Mouse (Mus musculus) gastrocnemius, postnatal 4 days (tissue): ENCODE data around the gene Sema3f. TPM values are rescaled to one million over a fixed set of nuclear protein-coding genes. Genes with fewer than 3 reads are reported as not detected.

ENCODE experiments used
- DNase-seq, 2 experiments: peaks; one replicate each; pipeline ENCODE4 v3.0.0; 2021 to 2022; ENCODE audit warnings: low spot score in 2 of 2, mixed read lengths in 2 of 2
- total RNA-seq, 2 experiments: library from RNA; stranded (reverse); gene quantifications; 2 replicates each; pipeline ENCODE4 v1.2.3; 2021

Gene Sema3f
- total RNA-seq, 2 experiments from 2014 or later: 26.4 to 27.2 TPM

DNA sequence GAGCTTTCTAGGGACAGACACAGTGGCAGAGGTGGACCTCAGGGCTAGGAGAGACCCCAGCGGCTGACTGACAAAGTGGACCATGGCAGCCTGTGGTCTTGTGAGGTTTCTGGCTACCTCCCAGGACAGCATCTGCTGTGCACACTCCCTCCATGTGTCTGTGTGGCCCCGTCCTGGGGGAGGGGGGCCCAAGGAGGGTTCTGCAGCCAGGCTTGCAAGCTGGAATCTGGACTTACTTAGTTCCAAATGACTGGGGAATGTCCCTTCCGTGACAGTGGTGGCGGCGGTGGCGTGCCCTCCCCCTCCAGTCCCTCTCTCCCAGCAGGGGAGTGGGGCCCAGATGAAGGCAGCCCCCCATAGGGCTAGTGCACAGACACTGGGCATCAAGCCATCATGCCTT is 6.7 kb upstream of the Sema3f start:
- DNase-seq: peak in 1 of 2 experiments; percentile 55

DNA sequence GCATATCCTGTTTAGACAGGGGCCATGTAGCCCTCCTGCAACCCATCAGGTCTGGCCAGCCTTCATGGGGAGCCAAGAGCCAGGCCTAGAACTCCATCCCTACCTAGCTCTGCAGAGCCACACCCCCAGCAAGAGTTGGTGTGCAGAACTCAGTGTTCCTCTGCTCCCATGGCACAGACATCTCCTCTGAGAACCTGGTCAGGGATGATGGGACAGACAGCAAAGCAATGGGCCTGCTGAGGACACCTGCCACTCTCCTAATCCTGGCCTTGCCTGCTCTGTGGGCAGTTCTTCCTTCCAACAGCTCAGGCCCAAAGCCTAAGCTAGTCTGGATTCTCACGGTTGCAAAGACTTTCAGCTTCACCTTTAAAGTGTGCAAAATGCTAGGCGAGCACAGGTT is 5.4 kb upstream of the Sema3f start:
- DNase-seq: no peak

DNA sequence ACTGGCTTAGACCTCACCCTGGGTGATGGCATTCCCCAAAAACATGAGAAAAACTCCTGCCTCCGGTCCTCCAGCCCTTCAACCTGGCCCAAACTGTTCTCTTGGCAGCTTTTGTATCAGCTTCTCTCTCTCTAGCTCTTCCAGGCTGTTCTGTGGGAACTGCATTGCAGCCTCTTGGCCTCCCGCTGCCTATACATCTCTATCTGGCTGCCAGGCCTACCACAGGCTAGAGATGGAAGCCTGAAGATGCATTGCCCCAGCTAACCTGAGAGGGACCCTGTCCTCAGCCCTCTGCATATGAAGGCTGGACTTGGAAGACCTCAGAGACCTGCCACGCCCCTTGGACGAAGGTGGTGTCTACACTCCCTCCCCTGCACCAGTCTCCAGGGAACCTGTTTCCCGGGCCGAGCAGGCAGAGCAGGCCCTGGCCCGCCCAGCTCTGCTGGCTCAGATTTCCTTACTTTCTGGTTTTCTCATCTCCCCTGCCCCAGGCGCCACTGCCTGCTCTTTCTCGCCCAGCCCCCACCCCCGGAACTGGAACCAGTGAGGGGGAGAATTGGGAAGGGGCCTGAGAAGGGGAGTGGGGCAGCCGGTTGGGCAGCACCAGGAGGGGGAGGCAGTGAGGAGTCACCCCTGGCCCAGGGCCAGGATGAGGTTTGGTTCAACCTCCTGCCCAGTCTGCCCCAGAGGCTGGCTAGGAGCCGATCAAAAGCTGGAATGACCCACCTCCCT is 4.1 kb upstream of the Sema3f start:
- DNase-seq: peak; percentile 49 to 63

- no peak for DNase-seq
These were observed 1.1 kb downstream of the Sema3f start for GRCm38 (mm10) chr9:107709096-107709696.

DNA sequence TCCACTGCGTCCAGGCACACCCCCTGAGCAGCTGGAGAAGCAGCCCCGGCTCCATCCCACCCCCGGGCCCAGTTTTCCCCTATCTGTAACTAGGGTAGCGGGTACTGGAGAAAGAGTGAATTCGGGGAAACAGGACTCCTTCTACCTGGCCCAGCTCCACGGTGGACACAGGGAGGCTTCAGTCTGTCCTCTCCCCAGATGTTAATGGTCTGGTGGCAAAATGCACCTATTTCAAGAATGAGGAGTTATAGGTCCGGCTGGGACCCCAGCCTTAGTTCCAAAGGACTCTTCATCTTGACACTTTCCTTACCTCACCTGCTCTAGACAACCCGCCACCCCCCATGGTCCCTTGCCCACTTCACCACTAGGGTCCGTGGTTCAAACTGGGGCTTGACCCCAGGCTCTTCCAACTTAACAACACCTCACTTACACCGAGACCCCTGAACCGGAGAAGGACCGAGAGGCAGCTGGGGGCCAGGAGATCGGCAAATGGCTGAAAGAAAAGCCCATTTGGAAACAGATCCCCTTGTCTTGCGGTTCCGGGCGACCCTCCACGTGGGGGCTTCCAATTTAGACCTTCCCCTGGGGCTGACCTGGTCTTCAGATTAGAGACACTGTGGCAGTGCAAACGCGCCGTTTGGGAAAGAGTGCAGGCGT is 1.7 kb downstream of the Sema3f start:
- no peak for DNase-seq

- no peak for DNase-seq
These were observed 2.4 kb downstream of the Sema3f start for GRCm38 (mm10) chr9:107707701-107708438.

- no peak for DNase-seq
These were observed 3.5 kb downstream of the Sema3f start for GRCm38 (mm10) chr9:107706781-107707211.

- DNase-seq: peak in 1 of 2 experiments; percentile 54
These were observed 6.7 kb downstream of the Sema3f start for GRCm38 (mm10) chr9:107703337-107704122.

- DNase-seq: no peak
These were observed 7.6 kb downstream of the Sema3f start for GRCm38 (mm10) chr9:107702606-107703185.

DNA sequence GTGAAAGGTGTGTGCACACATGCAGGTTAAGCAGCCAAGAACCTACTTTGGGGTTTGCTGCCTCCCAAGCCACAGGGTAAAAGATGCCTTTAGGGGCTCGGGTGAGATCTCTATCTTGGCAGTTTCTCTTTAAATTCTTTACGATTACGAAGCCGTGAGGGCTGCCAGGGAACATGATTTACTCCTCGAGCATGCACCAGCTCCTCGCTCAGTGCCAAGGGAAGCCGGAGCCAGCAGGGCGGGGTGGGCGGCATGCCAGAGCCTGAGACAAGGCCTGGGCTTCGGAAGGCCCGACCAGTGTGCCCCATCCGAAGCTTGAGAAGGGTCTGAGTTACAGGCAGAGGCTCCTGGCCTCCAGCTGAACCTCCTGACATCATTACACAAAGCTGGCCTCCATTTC is 8.7 kb downstream of the Sema3f start:
- DNase-seq: peak; percentile 81 to 89

DNA sequence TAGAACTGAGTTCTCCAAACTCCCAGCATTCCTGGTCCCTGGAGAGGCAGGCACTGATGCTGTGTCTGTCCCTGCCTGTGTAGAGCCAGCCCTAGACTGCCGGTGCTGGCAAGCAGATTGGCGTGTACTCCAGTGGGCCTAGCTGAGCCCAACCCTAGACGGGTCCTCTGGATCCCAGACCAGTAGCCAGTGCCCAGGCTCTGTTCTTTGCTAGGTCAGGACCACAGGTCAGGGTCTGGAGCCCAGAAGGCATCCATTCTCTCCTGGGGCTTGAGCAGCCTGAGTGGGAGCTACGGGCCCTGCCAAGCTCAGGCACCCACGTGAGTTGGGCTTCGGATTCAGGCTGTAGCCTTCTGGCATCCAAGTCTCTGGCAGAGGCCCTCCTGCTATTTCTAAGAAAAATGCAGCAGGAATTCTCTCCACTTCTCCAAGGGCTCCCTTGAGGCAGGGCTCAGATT is 10.1 kb downstream of the Sema3f start:
- peak in 1 of 2 experiments; percentile 64 for DNase-seq

- DNase-seq: no peak
These were observed 10.8 kb downstream of the Sema3f start for GRCm38 (mm10) chr9:107699376-107699980.

DNA sequence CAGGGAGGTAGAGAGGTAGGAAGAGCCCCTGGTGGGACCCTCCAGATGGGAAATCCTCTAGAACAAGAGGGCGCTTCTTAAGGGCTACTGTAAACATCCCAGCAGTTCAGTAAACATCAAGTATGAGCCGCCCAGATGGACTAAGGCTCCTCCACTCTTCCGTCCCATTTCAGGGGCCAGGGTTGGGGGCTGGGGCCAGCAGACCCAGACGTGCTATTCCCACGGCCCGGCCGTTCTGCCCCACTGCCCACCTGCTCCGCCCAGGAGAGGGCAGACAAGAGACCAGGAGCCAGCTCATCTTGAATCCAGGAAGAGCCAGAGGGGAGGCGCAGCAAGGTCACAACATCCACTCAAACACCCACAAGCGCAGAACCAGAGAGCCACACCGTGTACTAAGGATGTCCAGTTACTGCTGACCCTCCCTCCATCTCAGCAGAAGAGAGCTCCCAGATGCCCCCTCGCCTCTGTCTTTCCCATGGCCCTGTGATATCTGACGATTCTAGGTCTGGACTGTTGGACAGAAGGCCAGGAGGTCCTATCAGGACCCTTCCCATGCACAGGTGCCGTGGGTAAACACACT is 11.6 kb downstream of the Sema3f start:
- no peak for DNase-seq

GRCm38 (mm10) chr9:107697811-107698521 is 12.3 kb downstream of the Sema3f start:
- DNase-seq: no peak

DNA sequence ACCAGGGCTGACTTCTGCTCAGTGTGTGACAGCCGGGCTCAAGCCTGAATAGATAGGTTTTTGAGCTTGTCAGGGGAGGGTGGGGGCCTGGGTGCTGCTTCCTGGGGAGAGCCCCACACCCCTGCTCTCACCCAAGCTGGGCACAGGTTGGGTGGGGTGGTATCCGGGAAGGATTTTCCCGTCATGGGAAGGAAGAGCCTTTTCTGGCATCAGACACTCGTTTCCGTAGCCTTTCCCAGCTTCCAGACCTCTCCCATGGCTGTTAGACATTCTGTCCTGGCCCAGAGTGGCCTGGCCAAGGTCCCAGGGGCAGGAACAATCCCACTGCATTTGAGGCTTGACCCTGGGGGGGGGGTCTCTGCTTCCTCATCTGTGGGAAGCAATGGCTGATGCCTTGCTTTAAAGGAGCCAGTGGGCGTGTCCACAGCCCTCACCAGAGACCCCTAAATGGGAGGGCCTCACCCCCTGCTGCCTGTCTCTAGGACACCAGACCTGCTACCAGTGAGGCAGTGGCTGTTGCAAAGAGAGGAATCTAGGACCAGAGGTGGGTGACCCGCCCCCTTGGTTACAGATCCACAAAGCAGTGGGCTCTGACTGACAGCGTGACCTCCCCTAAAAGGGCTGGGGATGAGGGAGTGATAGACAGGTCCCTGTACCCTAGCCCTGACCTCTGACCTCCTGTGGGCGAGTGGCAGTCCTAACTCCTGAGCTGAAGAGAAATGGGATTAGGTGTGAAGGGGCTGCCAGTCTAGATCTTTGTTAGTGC is 13.2 kb downstream of the Sema3f start:
- no peak for DNase-seq

DNA sequence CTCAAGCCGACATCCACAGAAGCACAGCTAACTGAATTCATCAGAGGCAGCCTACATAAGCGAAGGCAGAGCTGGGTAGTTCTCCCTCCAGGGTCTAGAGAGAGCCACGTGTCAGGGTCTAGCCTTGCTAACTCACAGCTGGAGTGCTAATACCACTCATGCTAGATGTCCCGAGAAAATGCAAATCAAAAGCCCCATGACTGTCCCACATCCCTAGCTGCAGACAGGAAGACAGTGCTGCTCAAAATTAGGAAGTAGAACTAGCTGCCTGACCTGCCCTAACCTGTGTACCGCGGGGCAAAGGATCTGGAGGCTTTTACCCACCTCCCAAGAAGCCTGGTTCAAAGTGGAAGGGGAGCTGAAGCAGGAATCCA is 14.2 kb downstream of the Sema3f start:
- no peak for DNase-seq

DNA sequence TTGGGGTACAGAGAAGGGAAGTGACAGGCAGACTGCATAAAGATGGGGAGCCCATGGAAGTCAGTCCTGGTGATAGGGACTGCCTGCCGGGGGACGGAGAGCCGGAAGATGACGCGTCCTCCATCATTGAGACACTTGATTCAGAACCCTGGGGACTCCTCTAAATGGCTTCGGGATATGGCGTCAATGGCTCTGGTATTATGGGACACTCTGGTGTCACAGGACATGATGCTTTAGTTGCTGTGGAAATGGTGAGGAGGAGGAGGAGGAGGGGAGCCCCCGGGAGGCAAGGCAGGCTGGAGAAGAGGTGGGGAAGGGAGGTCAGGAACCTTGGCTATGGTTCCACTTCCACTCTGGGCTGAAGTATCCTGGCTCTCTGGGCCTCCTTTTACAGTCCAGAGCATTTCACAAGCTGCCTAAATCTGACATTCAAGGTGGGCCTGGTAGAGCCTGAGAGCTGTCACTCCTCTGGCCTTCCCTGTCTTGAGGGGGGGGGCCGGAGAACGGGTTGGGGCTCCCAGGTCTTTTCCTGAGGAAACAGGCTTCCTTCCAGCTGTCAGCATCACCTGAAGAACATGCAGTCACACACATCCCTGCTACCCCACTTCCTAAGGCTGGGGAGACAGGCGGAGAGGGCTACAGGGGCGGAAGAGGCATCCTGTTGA is 14.7 kb downstream of the Sema3f start:
- no peak for DNase-seq

- DNase-seq: no peak
These were observed 15.6 kb downstream of the Sema3f start for GRCm38 (mm10) chr9:107694627-107695026.
